Mouse (Mus musculus) kidney, embryonic 16.5 days (tissue): Measurements from ENCODE around the gene Rbfox1. TPM values are rescaled to one million over a fixed set of nuclear protein-coding genes. Genes with fewer than 3 reads are reported as not detected.
A peak's percentile ranks its signal among the peaks of the same experiment; 100 is the strongest.

Experiments used
- ATAC-seq: fragments of 200-750 bp; cut with Nextera tagmentation; 2 replicates; pipeline ENCODE4 v1.8.0; 2017; ENCODE audit warnings: moderate TSS enrichment; ENCODE audit not compliant: low FRiP score, low TSS enrichment
- H3K27ac ChIP-seq: fragments of 300-500 bp; sonication (generic); 2 replicates; pipeline ENCODE4 v1.5.1; 2014; ENCODE audit warnings: low read length
- H3K27me3 ChIP-seq: fragments of 300-500 bp; sonication (generic); 2 replicates; pipeline ENCODE4 v1.6.1; 2014; ENCODE audit warnings: low read length, control low read depth, mixed read lengths; ENCODE audit not compliant: insufficient read depth
- H3K36me3 ChIP-seq: fragments of 300-500 bp; sonication (generic); 2 replicates; pipeline ENCODE4 v1.6.1; 2014; ENCODE audit warnings: low read length, control low read depth, mixed read lengths; ENCODE audit not compliant: insufficient read depth
- H3K4me1 ChIP-seq: fragments of 300-500 bp; sonication (generic); 2 replicates; pipeline ENCODE4 v1.6.1; 2014; ENCODE audit warnings: low read length, control low read depth, mixed read lengths; ENCODE audit not compliant: insufficient read depth
- H3K4me2 ChIP-seq: fragments of 300-500 bp; sonication (generic); replicated peaks from 2 replicates; pipeline ENCODE4 v1.6.1; 2014; ENCODE audit warnings: low read depth, low read length
- H3K4me3 ChIP-seq: fragments of 300-500 bp; sonication (generic); 2 replicates; pipeline ENCODE4 v1.5.1; 2014; ENCODE audit warnings: mild to moderate bottlenecking, low read length
- H3K9ac ChIP-seq: fragments of 300-500 bp; sonication (generic); replicated peaks from 2 replicates; pipeline ENCODE4 v1.6.1; 2014; ENCODE audit warnings: low read length
- H3K9me3 ChIP-seq: fragments of 300-500 bp; sonication (generic); 2 replicates; pipeline ENCODE4 v1.6.1; 2016; ENCODE audit warnings: low read length, control low read depth
- WGBS: fragments of 180-500 bp; shearing (Covaris S2); extraction: QIAGEN DNeasy Blood & Tissue Kit; methylation state at CpG from one replicate; pipeline ENCODE4 v1.1.7; 2014; 5-methylcytosine and 5-hydroxymethylcytosine counted together
- polyA plus RNA-seq: library from polyadenylated mRNA; unstranded; fragments of >200 nt; fragmentation: Nextera tagmentation; extraction: Ambion mirVana; gene quantifications from 2 replicates; pipeline ENCODE4 v1.2.1, GENCODE M21; 2015

The Rbfox1 gene
- polyA plus RNA-seq, 1 experiment from 2014 or later, result 5.4 TPM

- Histone ChIP-seq H3K9ac (no peak overlapping the region), H3K36me3 (no peaks in the 10 kb centered on the region), H3K4me3 (no peak overlapping the region), H3K4me2 (no peak overlapping the region), H3K4me1 (no peaks in the 10 kb centered on the region), H3K27ac (no peak overlapping the region), H3K9me3 (no peaks in the 10 kb centered on the region), H3K27me3 (no peaks in the 10 kb centered on the region)
- no peak for ATAC-seq
- WGBS, result 73% methylated on average over 16 of the region's 16 CpGs
Observed at GRCm38 (mm10) chr16:7292985-7293805, 1408.0 kb downstream of the Rbfox1 start.

- Histone ChIP-seq H3K36me3 (no peaks in the 10 kb centered on the region), H3K27ac (no peak overlapping the region), H3K4me3 (no peak overlapping the region), H3K27me3 (no peaks in the 10 kb centered on the region), H3K4me2 (no peak overlapping the region), H3K4me1 (no peaks in the 10 kb centered on the region), H3K9me3 (no peaks in the 10 kb centered on the region), H3K9ac (no peak overlapping the region)
- no peak for ATAC-seq
- WGBS, result 83% methylated on average over 3 of the region's 3 CpGs
Observed at GRCm38 (mm10) chr16:7302416-7302815, 1417.3 kb downstream of the Rbfox1 start.

GRCm38 (mm10) chr16:7329196-7329595, 1444.0 kb downstream of the Rbfox1 start:
- peak; percentile 74 for ATAC-seq
- Histone ChIP-seq H3K4me1 (no peaks in the 10 kb centered on the region), H3K9ac (no peak overlapping the region), H3K27me3 (no peaks in the 10 kb centered on the region), H3K27ac (no peak overlapping the region), H3K4me3 (no peak overlapping the region), H3K9me3 (no peaks in the 10 kb centered on the region), H3K36me3 (no peaks in the 10 kb centered on the region), H3K4me2 (no peak overlapping the region)
- WGBS, result 31% methylated on average over 3 of the region's 3 CpGs

GRCm38 (mm10) chr16:7341186-7341585, 1456.0 kb downstream of the Rbfox1 start:
- no peak overlapping the region for H3K4me2 ChIP-seq
- H3K36me3 ChIP-seq, result no peaks in the 10 kb centered on the region
- no peak overlapping the region for H3K27ac ChIP-seq
- H3K9me3 ChIP-seq, result no peaks in the 10 kb centered on the region
- H3K4me3 ChIP-seq, result no peak overlapping the region
- no peak overlapping the region for H3K9ac ChIP-seq
- WGBS, result 58% methylated on average over 4 of the region's 4 CpGs
- no peaks in the 10 kb centered on the region for H3K4me1 ChIP-seq
- no peak for ATAC-seq
- H3K27me3 ChIP-seq, result no peaks in the 10 kb centered on the region

- H3K4me1 ChIP-seq, result no peaks in the 10 kb centered on the region
- H3K36me3 ChIP-seq, result no peaks in the 10 kb centered on the region
- H3K9me3 ChIP-seq, result no peaks in the 10 kb centered on the region
- WGBS, result 63% methylated on average over 3 of the region's 3 CpGs
- no peaks in the 10 kb centered on the region for H3K27me3 ChIP-seq
- no peak overlapping the region for H3K27ac ChIP-seq
- no peak overlapping the region for H3K4me2 ChIP-seq
- no peak overlapping the region for H3K4me3 ChIP-seq
- H3K9ac ChIP-seq, result no peak overlapping the region
- no peak for ATAC-seq
Observed at GRCm38 (mm10) chr16:7345298-7345697, 1460.1 kb downstream of the Rbfox1 start.

GRCm38 (mm10) chr16:7346001-7346625, 1461.0 kb downstream of the Rbfox1 start:
- no peak overlapping the region for H3K9ac ChIP-seq
- no peaks in the 10 kb centered on the region for H3K9me3 ChIP-seq
- ATAC-seq, result no peak
- no peaks in the 10 kb centered on the region for H3K4me1 ChIP-seq
- no peaks in the 10 kb centered on the region for H3K27me3 ChIP-seq
- H3K36me3 ChIP-seq, result no peaks in the 10 kb centered on the region
- no peak overlapping the region for H3K27ac ChIP-seq
- no peak overlapping the region for H3K4me3 ChIP-seq
- 35% methylated on average over 11 of the region's 11 CpGs for WGBS
- no peak overlapping the region for H3K4me2 ChIP-seq

- Histone ChIP-seq H3K4me1 (no peaks in the 10 kb centered on the region), H3K36me3 (no peaks in the 10 kb centered on the region), H3K4me2 (no peak overlapping the region), H3K27ac (no peak overlapping the region), H3K9ac (no peak overlapping the region), H3K4me3 (no peak overlapping the region), H3K9me3 (no peaks in the 10 kb centered on the region), H3K27me3 (no peaks in the 10 kb centered on the region)
- no peak for ATAC-seq
- 67% methylated on average over 7 of the region's 7 CpGs for WGBS
Observed at GRCm38 (mm10) chr16:7347522-7348165, 1462.5 kb downstream of the Rbfox1 start.

GRCm38 (mm10) chr16:7352808-7353207, 1467.7 kb downstream of the Rbfox1 start:
- Histone ChIP-seq H3K36me3 (no peaks in the 10 kb centered on the region), H3K4me2 (no peak overlapping the region), H3K9ac (no peak overlapping the region), H3K27ac (no peak overlapping the region), H3K27me3 (no peaks in the 10 kb centered on the region), H3K9me3 (no peaks in the 10 kb centered on the region), H3K4me3 (no peak overlapping the region), H3K4me1 (no peaks in the 10 kb centered on the region)
- WGBS, result 69% methylated on average over 16 of the region's 16 CpGs
- no peak; the same call in 1 of the 2 replicates for ATAC-seq

GRCm38 (mm10) chr16:7354116-7354515, 1469.0 kb downstream of the Rbfox1 start:
- no peaks in the 10 kb centered on the region for H3K4me1 ChIP-seq
- no peak for ATAC-seq
- H3K4me2 ChIP-seq, result no peak overlapping the region
- no peak overlapping the region for H3K27ac ChIP-seq
- no peaks in the 10 kb centered on the region for H3K36me3 ChIP-seq
- no peaks in the 10 kb centered on the region for H3K27me3 ChIP-seq
- 58% methylated on average over 4 of the region's 4 CpGs for WGBS
- no peak overlapping the region for H3K9ac ChIP-seq
- H3K4me3 ChIP-seq, result no peak overlapping the region
- H3K9me3 ChIP-seq, result no peaks in the 10 kb centered on the region

- no peak overlapping the region for H3K4me2 ChIP-seq
- no peaks in the 10 kb centered on the region for H3K9me3 ChIP-seq
- no peak overlapping the region for H3K27ac ChIP-seq
- no peaks in the 10 kb centered on the region for H3K4me1 ChIP-seq
- no peak for ATAC-seq
- WGBS, result 83% methylated on average over 5 of the region's 5 CpGs
- no peak overlapping the region for H3K9ac ChIP-seq
- H3K36me3 ChIP-seq, result no peaks in the 10 kb centered on the region
- no peak overlapping the region for H3K4me3 ChIP-seq
- no peaks in the 10 kb centered on the region for H3K27me3 ChIP-seq
Observed at GRCm38 (mm10) chr16:7359043-7359442, 1473.9 kb downstream of the Rbfox1 start.
